Mouse (Mus musculus) hindbrain, embryonic 10.5 days (tissue): ENCODE measurements at regions not wholly inside any gene's neighbourhood (a gene's known extent, or its start where the extent isn't known, plus 50 kb on each side); places are given as distances from the start of the nearest gene placed in this dataset.

Experiments used
- DNase-seq: peaks from one replicate; pipeline ENCODE4 v3.0.0-alpha.2; 2017; ENCODE audit warnings: low spot score
- H3K27ac ChIP-seq: fragments of 300-500 bp; sonication (generic); 2 replicates; pipeline ENCODE4 v1.5.1; 2016; ENCODE audit warnings: mild to moderate bottlenecking, moderate library complexity
- H3K27me3 ChIP-seq: fragments of 300-500 bp; sonication (generic); 2 replicates; pipeline ENCODE4 v1.6.1; 2016; ENCODE audit warnings: mild to moderate bottlenecking; ENCODE audit not compliant: poor library complexity, insufficient read depth, severe bottlenecking
- H3K36me3 ChIP-seq: fragments of 300-500 bp; sonication (generic); 2 replicates; pipeline ENCODE4 v1.6.1; 2016; ENCODE audit warnings: mild to moderate bottlenecking, moderate library complexity
- H3K4me1 ChIP-seq: fragments of 300-500 bp; sonication (generic); replicated peaks from 2 replicates; pipeline ENCODE4 v1.6.1; 2016; ENCODE audit warnings: mild to moderate bottlenecking
- H3K4me3 ChIP-seq: fragments of 300-500 bp; sonication (generic); 2 replicates; pipeline ENCODE4 v1.5.1; 2016; ENCODE audit warnings: mild to moderate bottlenecking, moderate library complexity
- H3K9me3 ChIP-seq: fragments of 300-500 bp; sonication (generic); 2 replicates; pipeline ENCODE4 v1.6.1; 2016; ENCODE audit warnings: mild to moderate bottlenecking, moderate library complexity
- WGBS: fragments of 180-500 bp; shearing (Covaris S2); methylation state at CpG from one replicate; pipeline ENCODE4 v1.1.7; 2016; 5-methylcytosine and 5-hydroxymethylcytosine counted together

GRCm38 (mm10) chr15:102776218-102776850 lies 54.4 kb upstream of the Calcoco1 start:
- DNase-seq: no peak

GRCm38 (mm10) chr15:102780626-102781025 lies 58.6 kb upstream of the Calcoco1 start:
- no peak for DNase-seq
- Histone ChIP-seq H3K27me3 (peaks cover 19% of the 10 kb centered on the region), H3K9me3 (no peaks in the 10 kb centered on the region), H3K4me3 (no peak overlapping the region), H3K27ac (no peak overlapping the region), H3K4me1 (no peaks in the 10 kb centered on the region; the same call in 1 of the 2 replicates), H3K36me3 (no peaks in the 10 kb centered on the region)
- WGBS: 85% methylated on average over 6 of the region's 6 CpGs

More at GRCm38 (mm10) chr15:102776218-102776850, 54.4 kb upstream of the Calcoco1 start:
- H3K4me1 ChIP-seq: no peaks in the 10 kb centered on the region; the same call in 1 of the 2 replicates
- H3K27me3 ChIP-seq: peaks cover 19% of the 10 kb centered on the region; the same call in 1 of the 2 replicates
- H3K27ac ChIP-seq: no peak overlapping the region
- H3K9me3 ChIP-seq: no peaks in the 10 kb centered on the region
- 47% methylated on average over 11 of the region's 11 CpGs for WGBS
- H3K4me3 ChIP-seq: no peak overlapping the region
- no peaks in the 10 kb centered on the region for H3K36me3 ChIP-seq

DNA sequence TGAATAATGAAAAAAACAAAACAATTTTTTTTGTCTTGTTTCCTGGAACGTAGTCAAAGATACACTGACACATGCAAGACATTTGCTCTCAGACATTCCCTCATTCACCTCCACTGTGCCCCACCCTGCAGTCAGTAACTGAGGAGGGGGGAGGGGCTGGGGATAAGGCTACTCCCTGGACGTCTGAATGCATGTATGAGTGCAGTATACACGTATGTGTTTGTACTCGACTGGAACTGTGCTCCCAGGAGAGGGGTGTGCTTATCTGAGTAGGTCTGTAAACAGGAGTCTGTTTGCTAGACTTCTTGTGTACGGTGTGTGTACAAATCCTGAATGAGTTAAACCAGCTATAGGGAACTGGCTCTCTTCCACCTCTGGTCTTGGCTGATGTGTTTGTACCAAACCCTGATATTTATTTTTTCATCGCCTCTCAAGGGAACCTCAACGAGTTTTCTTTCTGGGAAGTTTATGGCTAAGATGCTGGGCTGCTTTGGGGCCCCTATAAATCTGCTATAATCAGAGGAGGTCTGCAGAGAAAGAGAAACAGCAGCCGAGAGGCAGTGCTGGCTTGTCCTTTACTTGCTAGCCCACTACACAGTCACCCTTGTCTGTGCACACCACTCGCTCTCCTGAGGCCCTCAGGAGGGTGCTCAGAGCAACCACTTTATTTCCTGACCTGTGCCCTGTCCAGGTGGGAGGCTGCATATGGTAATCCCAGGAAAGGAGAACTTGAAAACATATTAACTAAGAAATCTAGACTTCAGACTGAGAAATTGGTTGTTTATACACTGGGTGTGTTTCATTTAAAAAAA lies 61.2 kb upstream of the Calcoco1 start:
- 63% methylated on average over 9 of the region's 9 CpGs for WGBS
- Histone ChIP-seq H3K4me1 (no peaks in the 10 kb centered on the region; the same call in 1 of the 2 replicates), H3K9me3 (no peaks in the 10 kb centered on the region), H3K36me3 (no peaks in the 10 kb centered on the region), H3K4me3 (no peak overlapping the region), H3K27me3 (peaks cover 37% of the 10 kb centered on the region), H3K27ac (no peak overlapping the region)
- no peak for DNase-seq

- WGBS: 36% methylated on average over 10 of the region's 10 CpGs
- Histone ChIP-seq H3K4me1 (peaks cover 14% of the 10 kb centered on the region), H3K27ac (no peak overlapping the region), H3K36me3 (no peaks in the 10 kb centered on the region), H3K9me3 (no peaks in the 10 kb centered on the region), H3K4me3 (no peak overlapping the region), H3K27me3 (peaks cover 33% of the 10 kb centered on the region)
- peak; percentile 72 for DNase-seq
Observed at GRCm38 (mm10) chr15:102785055-102785820, 63.3 kb upstream of the Calcoco1 start.

- H3K27ac ChIP-seq: no peak overlapping the region
Observed at GRCm38 (mm10) chr15:102788846-102789518, 67.0 kb upstream of the Calcoco1 start.

DNA sequence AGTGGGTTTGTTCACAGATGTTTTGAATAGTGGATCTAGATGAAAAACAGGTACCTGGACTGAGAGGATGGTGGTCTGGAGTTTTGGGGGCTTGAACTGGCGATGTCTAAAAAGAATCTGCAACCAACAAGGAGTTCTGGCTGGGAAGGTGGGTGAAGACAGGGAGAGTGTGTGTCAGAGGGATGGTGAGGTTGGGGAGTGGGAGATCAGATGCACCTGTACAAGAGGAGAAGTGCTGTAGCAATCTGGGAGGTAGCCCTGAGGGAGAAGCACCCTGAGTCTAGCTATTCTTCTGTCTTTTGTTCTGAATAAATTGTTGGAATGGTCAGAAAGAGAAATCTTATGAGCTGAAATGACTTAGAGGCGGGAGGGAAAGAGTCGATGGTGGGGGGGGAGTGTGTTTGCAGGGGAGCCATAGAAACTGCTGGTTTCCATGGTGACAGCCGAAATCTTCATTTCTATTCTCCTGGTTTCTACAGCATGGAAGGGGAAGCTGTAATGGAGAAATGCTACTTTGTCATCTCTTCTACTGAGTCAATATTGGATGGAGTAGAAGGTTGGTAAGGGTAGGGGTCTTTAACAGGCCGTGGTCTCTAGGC lies 75.1 kb upstream of the Calcoco1 start:
- WGBS: 67% methylated on average over 5 of the region's 5 CpGs
- Histone ChIP-seq H3K27me3 (peaks cover 14% of the 10 kb centered on the region; the same call in 1 of the 2 replicates), H3K4me3 (no peak overlapping the region), H3K4me1 (no peaks in the 10 kb centered on the region), H3K9me3 (no peaks in the 10 kb centered on the region), H3K36me3 (no peaks in the 10 kb centered on the region), H3K27ac (no peak overlapping the region)
- no peak for DNase-seq

More at GRCm38 (mm10) chr15:102788846-102789518, 67.0 kb upstream of the Calcoco1 start:
- H3K9me3 ChIP-seq: no peaks in the 10 kb centered on the region
- DNase-seq: peak; percentile 50
- H3K27me3 ChIP-seq: peaks cover 28% of the 10 kb centered on the region; the same call in 1 of the 2 replicates
- no peaks in the 10 kb centered on the region for H3K36me3 ChIP-seq
- no peak overlapping the region; the same call in 1 of the 2 replicates for H3K4me3 ChIP-seq
- H3K4me1 ChIP-seq: peaks cover 22% of the 10 kb centered on the region
- 35% methylated on average over 7 of the region's 7 CpGs for WGBS

DNA sequence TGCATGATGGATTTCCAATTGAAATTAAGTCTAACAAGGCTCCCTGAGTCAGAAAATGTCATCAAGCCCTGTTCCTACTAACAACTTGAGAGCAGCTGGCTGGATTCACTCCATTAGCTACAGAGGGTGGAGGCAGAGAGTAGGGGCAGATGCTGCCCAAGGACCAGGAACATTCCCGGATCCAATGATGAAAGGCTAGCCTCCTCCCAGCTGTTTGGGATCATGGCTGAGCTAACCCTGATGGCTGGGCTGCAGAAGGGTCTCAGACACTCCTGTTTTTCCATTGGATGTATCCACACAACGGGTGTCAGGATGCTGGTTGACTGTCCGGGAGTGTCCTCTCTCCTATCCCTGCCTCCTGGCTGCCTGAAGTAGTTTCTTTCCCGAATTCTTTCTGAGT lies 78.1 kb upstream of the Calcoco1 start:
- peaks cover 14% of the 10 kb centered on the region for H3K27me3 ChIP-seq
- no peaks in the 10 kb centered on the region for H3K36me3 ChIP-seq
- no peaks in the 10 kb centered on the region for H3K9me3 ChIP-seq
- DNase-seq: no peak
- H3K4me1 ChIP-seq: no peaks in the 10 kb centered on the region
- 76% methylated on average over 4 of the region's 4 CpGs for WGBS
- no peak overlapping the region for H3K4me3 ChIP-seq
- no peak overlapping the region for H3K27ac ChIP-seq

- Histone ChIP-seq H3K36me3 (no peaks in the 10 kb centered on the region), H3K27me3 (peaks cover 9% of the 10 kb centered on the region), H3K4me3 (no peak overlapping the region), H3K9me3 (no peaks in the 10 kb centered on the region), H3K4me1 (no peaks in the 10 kb centered on the region), H3K27ac (no peak overlapping the region)
- 72% methylated on average over 8 of the region's 8 CpGs for WGBS
- DNase-seq: no peak
Observed at GRCm38 (mm10) chr15:102802265-102802813, 80.4 kb upstream of the Calcoco1 start.

DNA sequence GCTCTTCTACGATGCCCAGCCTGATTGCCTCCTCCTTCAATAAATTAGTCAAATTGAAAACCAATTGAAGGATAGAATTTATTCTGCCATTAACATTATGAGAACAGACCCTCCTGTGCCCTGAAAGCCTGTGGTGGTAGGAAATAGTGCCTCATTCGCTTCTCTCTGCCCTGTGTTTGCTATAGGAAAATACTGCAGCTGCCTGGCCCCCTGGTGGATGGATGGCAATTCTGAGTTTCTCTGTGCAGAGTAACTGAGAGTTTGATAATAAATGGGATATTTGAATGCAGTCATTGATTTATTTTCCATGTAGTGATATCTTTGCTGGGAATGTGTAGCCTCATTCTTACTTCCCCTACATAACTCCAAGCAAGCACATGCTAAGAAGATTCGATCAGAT lies 85.4 kb upstream of the Calcoco1 start:
- Histone ChIP-seq H3K27ac (no peak overlapping the region), H3K4me3 (no peak overlapping the region), H3K36me3 (no peaks in the 10 kb centered on the region), H3K4me1 (no peaks in the 10 kb centered on the region), H3K9me3 (no peaks in the 10 kb centered on the region), H3K27me3 (peaks cover 4% of the 10 kb centered on the region; the same call in 1 of the 2 replicates)
- no peak for DNase-seq
- 69% methylated on average over 3 of the region's 3 CpGs for WGBS

DNA sequence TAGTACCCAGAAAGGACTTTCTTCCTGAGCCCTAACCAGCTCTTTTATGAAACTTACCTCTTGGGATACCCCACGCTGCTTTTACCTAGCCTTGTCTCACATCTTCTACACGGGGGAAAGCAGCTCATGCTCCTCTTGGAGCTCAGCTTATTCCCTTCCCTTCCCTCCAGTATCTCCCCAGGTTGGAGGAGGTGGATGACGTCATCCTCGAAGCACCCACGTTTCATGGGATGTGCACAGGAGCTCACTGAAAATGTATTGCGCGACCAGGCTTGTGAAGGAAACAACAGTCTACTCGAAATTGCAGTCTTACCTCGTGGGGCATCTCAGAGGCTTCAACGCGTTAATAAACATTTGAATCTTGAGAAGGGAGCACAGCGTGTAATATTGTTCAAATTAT lies 97.2 kb upstream of the Calcoco1 start:
- DNase-seq: no peak
- WGBS: 82% methylated on average over 12 of the region's 12 CpGs
- Histone ChIP-seq H3K9me3 (no peaks in the 10 kb centered on the region), H3K36me3 (no peaks in the 10 kb centered on the region), H3K27me3 (no peaks in the 10 kb centered on the region), H3K4me3 (no peak overlapping the region), H3K27ac (no peak overlapping the region), H3K4me1 (no peaks in the 10 kb centered on the region)

DNA sequence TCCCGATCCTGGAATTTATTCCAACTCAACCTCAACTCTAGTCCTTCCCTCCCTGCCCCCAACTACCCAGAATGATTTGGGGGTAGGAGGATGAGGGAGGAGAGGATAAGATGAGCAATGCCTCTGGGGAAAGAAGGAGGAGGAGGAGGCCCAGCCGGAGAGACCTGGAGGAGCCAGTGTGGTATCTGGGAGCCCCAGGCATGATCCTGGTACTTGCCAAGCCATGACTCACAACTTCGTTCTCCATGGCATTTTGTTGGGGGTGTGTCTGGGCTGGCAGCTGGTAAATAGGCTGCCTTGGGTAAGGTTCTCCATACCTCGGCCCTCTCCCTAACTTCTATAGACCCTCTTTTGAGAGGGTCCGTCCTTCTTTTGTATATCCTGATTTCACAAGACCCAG lies 81.2 kb upstream of the Hoxc13 start:
- Histone ChIP-seq H3K27ac (no peak overlapping the region), H3K9me3 (no peaks in the 10 kb centered on the region)
- WGBS: 90% methylated on average over 5 of the region's 5 CpGs

GRCm38 (mm10) chr15:102862374-102862773 lies 58.5 kb upstream of the Hoxc13 start:
- 79% methylated on average over 6 of the region's 6 CpGs for WGBS
- 0 out of 2 replicates have a peak, but pooled peaks cover 2% of the 10 kb centered on the region for H3K27me3 ChIP-seq
- H3K4me3 ChIP-seq: no peak overlapping the region
- H3K36me3 ChIP-seq: no peaks in the 10 kb centered on the region
- H3K27ac ChIP-seq: no peak overlapping the region
- no peak for DNase-seq
- H3K4me1 ChIP-seq: no peaks in the 10 kb centered on the region
- no peaks in the 10 kb centered on the region for H3K9me3 ChIP-seq

More for the DNA sequence above, 81.2 kb upstream of the Hoxc13 start:
- Histone ChIP-seq H3K4me3 (no peak overlapping the region), H3K27me3 (no peaks in the 10 kb centered on the region), H3K4me1 (no peaks in the 10 kb centered on the region), H3K36me3 (no peaks in the 10 kb centered on the region)
- no peak for DNase-seq
